Mouse (Mus musculus): ENCODE results near the gene Kars. TPM values are rescaled to one million over a fixed set of nuclear protein-coding genes. Genes with fewer than 3 reads are reported as not detected.

Kars gene
- polyA plus RNA-seq, 1 experiment from 2014 or later: 65.7 TPM

- 95% methylated on average over 8 of the region's 8 CpGs for WGBS (ENCODE audit: missing documents)
- Histone ChIP-seq H3K79me2 (ENCODE audit: inconsistent target) (peaks cover 16% of the 10 kb centered on the region; the same call in 1 of the 2 replicates), H3K27ac (no peak overlapping the region), H3K36me3 (ENCODE audit: inconsistent target) (peaks cover 23% of the 10 kb centered on the region; the same call in 1 of the 2 replicates), H3K4me3 (ENCODE audit: inconsistent target) (no peak overlapping the region)
Measured at GRCm38 (mm10) chr8:111947954-111948353, 63.2 kb downstream of the Kars start.

GRCm38 (mm10) chr8:111947144-111947543, 64.0 kb downstream of the Kars start:
- Histone ChIP-seq H3K4me3 (ENCODE audit: inconsistent target) (no peak overlapping the region), H3K27ac (no peak overlapping the region), H3K79me2 (ENCODE audit: inconsistent target) (peaks cover 17% of the 10 kb centered on the region; the same call in 1 of the 2 replicates), H3K36me3 (ENCODE audit: inconsistent target) (peaks cover 19% of the 10 kb centered on the region; the same call in 1 of the 2 replicates)
- 54% methylated on average over 2 of the region's 2 CpGs for WGBS (ENCODE audit: missing documents)

- Histone ChIP-seq H3K27ac (no peak overlapping the region), H3K36me3 (ENCODE audit: inconsistent target) (peaks cover 19% of the 10 kb centered on the region; the same call in 1 of the 2 replicates), H3K4me3 (ENCODE audit: inconsistent target) (no peak overlapping the region), H3K79me2 (ENCODE audit: inconsistent target) (peaks cover 14% of the 10 kb centered on the region; the same call in 1 of the 2 replicates)
- WGBS (ENCODE audit: missing documents): 90% methylated on average over 2 of the region's 2 CpGs
Measured at GRCm38 (mm10) chr8:111943544-111943943, 67.6 kb downstream of the Kars start.

Other genes starting within 250 kb of the Kars start
- 61.2 to 192 TPM (median 103 TPM) in 3 replicates for gene Cfdp1, start 157.0 kb downstream of the Kars start, polyA plus RNA-seq (2018)
- gene Tmem170, start 134.6 kb downstream of the Kars start, polyA plus RNA-seq (2018): 0.53 to 0.90 TPM (median 0.80 TPM) in 3 replicates
- not detected in 3 replicates for gene Chst5, start 100.9 kb downstream of the Kars start, polyA plus RNA-seq (2018)
- 0.35 to 0.98 TPM (median 0.72 TPM) in 3 replicates for gene Tmem231, start 77.4 kb downstream of the Kars start, polyA plus RNA-seq (2018)
- 61.3 to 79.8 TPM (median 77.3 TPM) in 3 replicates for gene Gabarapl2, start 70.6 kb downstream of the Kars start, polyA plus RNA-seq (2018)
- gene Adat1, start 19.0 kb downstream of the Kars start, polyA plus RNA-seq (2018): 0.93 to 1.9 TPM (median 0.98 TPM) in 3 replicates
- gene Terf2ip, start 75 bp upstream of the Kars start, polyA plus RNA-seq (2018): 9.5 to 15.2 TPM (median 11.1 TPM) in 3 replicates
- gene Gm6793, start 3.7 kb upstream of the Kars start, polyA plus RNA-seq (2018): 0.19 to 0.27 TPM in 2 of 3 replicates, not detected in the other